Mouse (Mus musculus): ENCODE measurements around the gene Apoc1. TPM values are rescaled to one million over a fixed set of nuclear protein-coding genes. Genes with fewer than 3 reads are reported as not detected.
A peak's percentile ranks its signal among the peaks of the same experiment; 100 is the strongest.

Apoc1 gene
- polyA plus RNA-seq, 1 experiment, result not detected

DNA sequence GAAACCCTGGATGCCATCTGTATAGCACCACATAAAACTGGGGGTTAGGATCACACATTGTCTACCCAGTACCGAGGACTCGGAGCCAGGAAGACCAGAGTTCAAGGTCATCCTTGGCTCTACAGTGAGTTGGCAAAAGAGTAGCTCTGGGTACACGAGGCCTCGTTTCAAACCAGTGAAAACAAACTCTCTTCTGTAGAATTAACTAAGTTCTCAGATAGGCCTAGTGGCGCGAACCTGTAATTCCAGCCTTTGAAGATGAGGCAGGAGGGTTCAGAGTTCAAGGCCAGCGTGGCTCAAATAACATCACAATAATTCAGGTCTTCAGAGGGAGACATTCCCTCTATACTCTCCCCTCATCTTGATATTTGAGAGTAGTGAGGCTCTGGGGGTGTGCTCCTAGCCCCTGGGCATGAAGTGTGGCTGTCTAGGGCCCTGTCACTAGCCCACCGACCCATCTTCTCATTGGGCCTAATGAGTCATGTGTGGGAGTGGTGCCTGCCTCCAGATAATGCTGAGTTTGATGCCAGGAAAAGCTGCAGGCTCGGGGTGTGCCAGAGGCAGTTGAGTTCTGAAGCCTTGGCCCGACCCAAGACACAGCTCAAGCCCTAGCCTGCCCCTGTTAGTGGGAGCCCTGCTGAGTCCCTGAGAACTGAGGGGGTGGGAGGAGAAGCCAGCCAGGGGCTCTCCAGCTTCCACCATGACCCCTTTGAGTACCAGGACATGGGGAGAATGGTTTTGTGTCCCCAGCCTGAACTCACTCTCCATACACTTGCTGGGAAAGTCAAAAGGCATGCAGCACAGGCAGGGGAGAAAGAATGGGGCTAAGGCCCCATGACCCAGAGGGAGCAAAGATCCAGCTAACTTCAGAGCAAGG is 2.1 kb upstream of the Apoc1 start:
- Histone ChIP-seq H3ac (ENCODE audit: control insufficient read depth, insufficient read length) (no peak overlapping the region), H3K36me3 (ENCODE audit: control insufficient read depth, insufficient read depth) (no peaks in the 10 kb centered on the region), H3K4me2 (ENCODE audit: low read depth) (no peak overlapping the region), H3K79me2 (ENCODE audit: control insufficient read depth, insufficient read depth) (no peaks in the 10 kb centered on the region), H3K27me3 (ENCODE audit: control insufficient read depth, insufficient read depth, insufficient read length) (no peaks in the 10 kb centered on the region), H3K4me3 (no peak overlapping the region)
- TF ChIP-seq POLR2AphosphoS2 (IDR thresholded peaks at IDR 0.05; ENCODE audit: insufficient read length, low read depth), result no peak
- TF ChIP-seq MYOD1 (IDR thresholded peaks at IDR 0.05; ENCODE audit: control insufficient read depth in 1 of 3, insufficient read length in 2 of 3, low read depth in 2 of 3), result no peak
- no peak for TF ChIP-seq USF1 (IDR thresholded peaks at IDR 0.05; ENCODE audit: low read depth)
- TF ChIP-seq TCF3 (IDR thresholded peaks at IDR 0.05; ENCODE audit: insufficient read length, low read depth), result no peak
- no peak for TF ChIP-seq MAX (IDR thresholded peaks at IDR 0.05; ENCODE audit: low read depth)
- no peak for TF ChIP-seq POLR2A (IDR thresholded peaks at IDR 0.05; ENCODE audit: insufficient read length, low read depth)
- no peak for TF ChIP-seq MYOG (IDR thresholded peaks at IDR 0.05; ENCODE audit: control insufficient read depth in 1 of 3, insufficient read depth in 1 of 3, insufficient read length in 2 of 3, low read depth in 2 of 3)
- TF ChIP-seq REST (IDR thresholded peaks at IDR 0.05; ENCODE audit: insufficient read depth, insufficient read length), result no peak

DNA sequence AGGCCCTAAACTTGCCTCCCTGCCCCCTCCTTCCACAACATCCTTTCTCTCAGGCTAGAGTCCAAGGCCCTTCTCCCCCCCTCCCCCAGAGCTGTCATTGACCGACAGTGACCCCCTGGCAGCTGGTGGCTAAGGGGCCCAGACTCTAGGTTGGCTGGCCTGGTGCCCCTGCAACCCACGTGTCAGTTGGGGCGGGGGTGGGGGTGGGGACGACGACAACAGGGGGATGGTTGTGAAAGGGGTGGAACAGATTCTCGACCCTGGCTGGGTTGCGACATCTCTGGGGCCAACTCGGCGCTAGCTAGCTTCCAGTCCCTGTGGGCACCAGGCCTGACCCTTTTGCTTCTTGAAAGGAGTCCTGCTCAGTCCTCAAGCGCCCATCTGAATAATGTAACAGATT is 961 bp upstream of the Apoc1 start:
- no peaks in the 10 kb centered on the region for H3K36me3 ChIP-seq (ENCODE audit: control insufficient read depth, insufficient read depth)
- no peak overlapping the region for H3K4me2 ChIP-seq (ENCODE audit: low read depth)
- peaks cover 6% of the 10 kb centered on the region for H3K27me3 ChIP-seq (ENCODE audit: control insufficient read depth, insufficient read depth, insufficient read length)
- no peaks in the 10 kb centered on the region for H3K79me2 ChIP-seq (ENCODE audit: control insufficient read depth, insufficient read depth)
- 0 out of 2 replicates have a peak, but pooled peaks have one; percentile 38 for TF ChIP-seq CEBPB (IDR thresholded peaks at IDR 0.05; ENCODE audit: insufficient read depth, poor library complexity, severe bottlenecking)
- no peak for TF ChIP-seq MYOD1 (IDR thresholded peaks at IDR 0.05; ENCODE audit: control insufficient read depth in 1 of 3, insufficient read length in 2 of 3, low read depth in 2 of 3)
- no peak overlapping the region for H3ac ChIP-seq (ENCODE audit: control insufficient read depth, insufficient read length)
- H3K4me3 ChIP-seq, result no peak overlapping the region

DNA sequence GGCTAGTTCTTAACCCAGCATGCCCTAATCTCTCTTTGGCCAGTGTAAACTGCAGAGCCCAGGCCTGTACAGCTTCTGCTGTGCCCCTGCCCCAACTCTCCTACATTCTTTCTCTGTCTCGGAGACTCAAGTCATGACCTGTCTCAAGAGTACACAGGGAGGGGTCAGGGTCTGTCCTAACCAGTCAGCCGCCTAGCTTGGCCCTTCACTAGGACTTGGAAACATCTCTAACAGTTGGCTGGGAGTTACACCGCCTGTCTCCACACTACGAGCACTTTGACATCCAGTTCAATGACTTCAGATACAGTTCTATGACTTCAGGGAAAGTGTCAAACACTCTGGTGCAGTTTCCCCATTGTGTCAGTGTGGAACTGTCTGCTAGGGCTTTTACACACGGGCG is 1.0 kb downstream of the Apoc1 start:
- TF ChIP-seq E2F4 (IDR thresholded peaks at IDR 0.05; ENCODE audit: insufficient read depth) (no peak), POLR2AphosphoS2 (IDR thresholded peaks at IDR 0.05; ENCODE audit: insufficient read length, low read depth) (no peak), USF1 (IDR thresholded peaks at IDR 0.05; ENCODE audit: low read depth) (no peak), POLR2A (IDR thresholded peaks at IDR 0.05; ENCODE audit: insufficient read length, low read depth) (no peak), REST (IDR thresholded peaks at IDR 0.05; ENCODE audit: insufficient read depth, insufficient read length) (no peak), MAX (IDR thresholded peaks at IDR 0.05; ENCODE audit: low read depth) (no peak), MYOD1 (IDR thresholded peaks at IDR 0.05; ENCODE audit: control insufficient read depth in 1 of 3, insufficient read length in 2 of 3, low read depth in 2 of 3) (no peak), MYOG (IDR thresholded peaks at IDR 0.05; ENCODE audit: control insufficient read depth in 1 of 3, insufficient read depth in 1 of 3, insufficient read length in 2 of 3, low read depth in 2 of 3) (no peak), TCF12 (IDR thresholded peaks at IDR 0.05; ENCODE audit: insufficient read depth, poor library complexity, severe bottlenecking) (no peak), CEBPB (IDR thresholded peaks at IDR 0.05; ENCODE audit: insufficient read depth, poor library complexity, severe bottlenecking) (no peak), TCF3 (IDR thresholded peaks at IDR 0.05; ENCODE audit: insufficient read length, low read depth) (no peak), SRF (IDR thresholded peaks at IDR 0.05; ENCODE audit: control insufficient read depth, insufficient read length, low read depth) (no peak)
- H3K4me3 ChIP-seq, result no peak overlapping the region
- no peaks in the 10 kb centered on the region for H3K79me2 ChIP-seq (ENCODE audit: control insufficient read depth, insufficient read depth)
- H3ac ChIP-seq (ENCODE audit: control insufficient read depth, insufficient read length), result no peak overlapping the region
- no peak overlapping the region for H3K4me2 ChIP-seq (ENCODE audit: low read depth)
- H3K36me3 ChIP-seq (ENCODE audit: control insufficient read depth, insufficient read depth), result no peaks in the 10 kb centered on the region
- peaks cover 6% of the 10 kb centered on the region for H3K27me3 ChIP-seq (ENCODE audit: control insufficient read depth, insufficient read depth, insufficient read length)

DNA sequence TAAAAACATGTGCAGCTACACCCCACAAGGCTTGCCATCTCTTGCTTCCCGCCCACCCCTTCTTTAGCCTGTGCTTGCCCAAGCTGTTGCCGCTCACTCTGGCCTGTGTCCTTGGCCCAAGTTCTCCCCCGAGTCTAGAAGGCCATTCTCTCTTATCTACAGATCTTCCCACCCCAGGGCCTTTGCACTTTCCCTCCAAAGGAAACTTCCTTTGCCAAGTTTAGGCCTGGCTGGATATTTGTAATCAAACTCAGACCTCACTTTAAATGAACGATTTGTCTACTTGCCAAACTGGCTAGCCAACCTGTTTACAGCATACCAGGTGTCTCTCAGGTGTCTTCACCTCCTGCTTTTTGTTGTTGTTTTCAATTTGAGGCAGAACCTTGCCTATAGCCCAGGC is 1.6 kb downstream of the Apoc1 start:
- no peak overlapping the region for H3K4me2 ChIP-seq (ENCODE audit: low read depth)
- peaks cover 8% of the 10 kb centered on the region for H3K27me3 ChIP-seq (ENCODE audit: control insufficient read depth, insufficient read depth, insufficient read length)
- H3K79me2 ChIP-seq (ENCODE audit: control insufficient read depth, insufficient read depth), result no peaks in the 10 kb centered on the region
- H3K36me3 ChIP-seq (ENCODE audit: control insufficient read depth, insufficient read depth), result no peaks in the 10 kb centered on the region
- no peak overlapping the region for H3ac ChIP-seq (ENCODE audit: control insufficient read depth, insufficient read length)
- H3K4me3 ChIP-seq, result no peak overlapping the region
- TF ChIP-seq TCF3 (IDR thresholded peaks at IDR 0.05; ENCODE audit: insufficient read length, low read depth), result no peak
- no peak for TF ChIP-seq POLR2A (IDR thresholded peaks at IDR 0.05; ENCODE audit: insufficient read length, low read depth)
- no peak for TF ChIP-seq POLR2AphosphoS2 (IDR thresholded peaks at IDR 0.05; ENCODE audit: insufficient read length, low read depth)
- no peak for TF ChIP-seq TCF12 (IDR thresholded peaks at IDR 0.05; ENCODE audit: insufficient read depth, poor library complexity, severe bottlenecking)
- TF ChIP-seq MYOD1 (IDR thresholded peaks at IDR 0.05; ENCODE audit: control insufficient read depth in 1 of 3, insufficient read length in 2 of 3, low read depth in 2 of 3), result no peak
- TF ChIP-seq REST (IDR thresholded peaks at IDR 0.05; ENCODE audit: insufficient read depth, insufficient read length), result no peak
- TF ChIP-seq MYOG (IDR thresholded peaks at IDR 0.05; ENCODE audit: control insufficient read depth in 1 of 3, insufficient read depth in 1 of 3, insufficient read length in 2 of 3, low read depth in 2 of 3), result no peak
- TF ChIP-seq USF1 (IDR thresholded peaks at IDR 0.05; ENCODE audit: low read depth), result no peak
- no peak for TF ChIP-seq MAX (IDR thresholded peaks at IDR 0.05; ENCODE audit: low read depth)
- no peak for TF ChIP-seq CEBPB (IDR thresholded peaks at IDR 0.05; ENCODE audit: insufficient read depth, poor library complexity, severe bottlenecking)

DNA sequence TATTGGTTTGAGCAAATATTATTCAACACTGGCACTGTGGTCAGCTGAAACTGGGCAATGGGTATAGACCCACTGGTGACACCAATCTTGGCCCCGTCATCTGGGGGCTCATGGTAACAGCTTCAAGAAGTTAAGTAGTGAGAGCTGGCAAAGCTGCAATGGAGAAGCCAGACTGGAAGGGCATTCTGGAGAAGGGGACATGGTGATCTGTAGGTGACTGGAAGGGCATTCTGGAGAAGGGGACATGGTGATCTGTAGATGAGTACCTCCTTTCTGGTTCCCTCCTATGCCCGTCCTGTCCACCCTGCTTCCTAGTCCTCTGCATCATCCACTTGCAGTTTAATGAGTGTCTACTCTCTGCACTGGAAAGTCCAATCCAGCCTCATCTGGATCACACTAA is 3.8 kb downstream of the Apoc1 start:
- Histone ChIP-seq H3K4me2 (ENCODE audit: low read depth) (no peak overlapping the region), H3K79me2 (ENCODE audit: control insufficient read depth, insufficient read depth) (no peaks in the 10 kb centered on the region), H3K27me3 (ENCODE audit: control insufficient read depth, insufficient read depth, insufficient read length) (peaks cover 15% of the 10 kb centered on the region), H3K36me3 (ENCODE audit: control insufficient read depth, insufficient read depth) (no peaks in the 10 kb centered on the region), H3K4me3 (no peak overlapping the region), H3ac (ENCODE audit: control insufficient read depth, insufficient read length) (no peak overlapping the region)
- TF ChIP-seq USF1 (IDR thresholded peaks at IDR 0.05; ENCODE audit: low read depth), result no peak
- no peak for TF ChIP-seq CEBPB (IDR thresholded peaks at IDR 0.05; ENCODE audit: insufficient read depth, poor library complexity, severe bottlenecking)
- no peak for TF ChIP-seq MAX (IDR thresholded peaks at IDR 0.05; ENCODE audit: low read depth)
- TF ChIP-seq MYOG (IDR thresholded peaks at IDR 0.05; ENCODE audit: control insufficient read depth in 1 of 3, insufficient read depth in 1 of 3, insufficient read length in 2 of 3, low read depth in 2 of 3), result no peak
- TF ChIP-seq TCF12 (IDR thresholded peaks at IDR 0.05; ENCODE audit: insufficient read depth, poor library complexity, severe bottlenecking), result no peak
- TF ChIP-seq TCF3 (IDR thresholded peaks at IDR 0.05; ENCODE audit: insufficient read length, low read depth), result no peak
- no peak for TF ChIP-seq POLR2A (IDR thresholded peaks at IDR 0.05; ENCODE audit: insufficient read length, low read depth)
- no peak for TF ChIP-seq SRF (IDR thresholded peaks at IDR 0.05; ENCODE audit: control insufficient read depth, insufficient read length, low read depth)
- TF ChIP-seq POLR2AphosphoS2 (IDR thresholded peaks at IDR 0.05; ENCODE audit: insufficient read length, low read depth), result no peak
- no peak for TF ChIP-seq REST (IDR thresholded peaks at IDR 0.05; ENCODE audit: insufficient read depth, insufficient read length)
- no peak for TF ChIP-seq MYOD1 (IDR thresholded peaks at IDR 0.05; ENCODE audit: control insufficient read depth in 1 of 3, insufficient read length in 2 of 3, low read depth in 2 of 3)
- no peak for TF ChIP-seq E2F4 (IDR thresholded peaks at IDR 0.05; ENCODE audit: insufficient read depth)
